Mouse (Mus musculus): Measurements from ENCODE around the gene Pard6b. TPM values are rescaled to one million over a fixed set of nuclear protein-coding genes. Genes with fewer than 3 reads are reported as not detected.

Pard6b gene
- total and polyA plus RNA-seq, 2 experiments from 2014 or later, result 3.5 to 6.5 TPM

GRCm38 (mm10) chr2:168114699-168115350, 34.0 kb downstream of the Pard6b start:
- H3K27ac ChIP-seq (ENCODE audit: low read depth), result peak overlapping the region; percentile 73
- peak; percentile 86 for TF ChIP-seq EP300 (IDR thresholded peaks at IDR 0.05; ENCODE audit: low read depth)
- peak; percentile 65 for TF ChIP-seq CTCF (IDR thresholded peaks at IDR 0.05; ENCODE audit: low read depth)
- no peak overlapping the region for H3K4me2 ChIP-seq (ENCODE audit: low read depth, low read length)
- ATAC-seq (ENCODE audit: insufficient read depth, low read depth), result peak; percentile 91
- 21% methylated on average over 17 of the region's 17 CpGs for WGBS
- H3K9ac ChIP-seq (replicated peaks; ENCODE audit: low read depth, low read length), result no peak overlapping the region; the same call in 1 of the 2 replicates
- H3K4me3 ChIP-seq (ENCODE audit: low read depth, low read length), result no peak overlapping the region
- H3K36me3 ChIP-seq (replicated peaks; ENCODE audit: control insufficient read depth, insufficient read depth, low read length), result no peaks in the 10 kb centered on the region
- peaks cover 12% of the 10 kb centered on the region; the same call in 1 of the 2 replicates for H3K27me3 ChIP-seq (ENCODE audit: control insufficient read depth, insufficient read depth, low read length)
- peak; percentile 93 for DNase-seq (ENCODE audit: low spot score)
- no peaks in the 10 kb centered on the region for H3K9me3 ChIP-seq (replicated peaks; ENCODE audit: control insufficient read depth, low read length)
- H3K4me1 ChIP-seq (ENCODE audit: control insufficient read depth, insufficient read depth), result 0 out of 2 replicates have a peak, but pooled peaks cover 9% of the 10 kb centered on the region

- 0 out of 2 replicates have a peak, but pooled peaks cover 9% of the 10 kb centered on the region for H3K4me1 ChIP-seq (ENCODE audit: control insufficient read depth, insufficient read depth)
- no peaks in the 10 kb centered on the region for H3K36me3 ChIP-seq (replicated peaks; ENCODE audit: control insufficient read depth, insufficient read depth, low read length)
- H3K9ac ChIP-seq (replicated peaks; ENCODE audit: low read depth, low read length), result no peak overlapping the region
- TF ChIP-seq EP300 (IDR thresholded peaks at IDR 0.05; ENCODE audit: low read depth) (no peak), CTCF (IDR thresholded peaks at IDR 0.05; ENCODE audit: low read depth) (no peak)
- no peak for DNase-seq (ENCODE audit: low spot score)
- H3K9me3 ChIP-seq (replicated peaks; ENCODE audit: control insufficient read depth, low read length), result no peaks in the 10 kb centered on the region
- no peak for ATAC-seq (ENCODE audit: insufficient read depth, low read depth)
- H3K4me2 ChIP-seq (ENCODE audit: low read depth, low read length), result no peak overlapping the region
- no peak overlapping the region for H3K4me3 ChIP-seq (ENCODE audit: low read depth, low read length)
- 89% methylated on average over 3 of the region's 3 CpGs for WGBS
- no peak overlapping the region for H3K27ac ChIP-seq (ENCODE audit: low read depth)
- H3K27me3 ChIP-seq (ENCODE audit: control insufficient read depth, insufficient read depth, low read length), result peaks cover 12% of the 10 kb centered on the region; the same call in 1 of the 2 replicates
These were observed 35.0 kb downstream of the Pard6b start for GRCm38 (mm10) chr2:168115826-168116225.

GRCm38 (mm10) chr2:168117147-168117546, 36.3 kb downstream of the Pard6b start:
- peak; percentile 52 for DNase-seq (ENCODE audit: low spot score)

GRCm38 (mm10) chr2:168117553-168117952, 36.7 kb downstream of the Pard6b start:
- TF ChIP-seq CTCF (IDR thresholded peaks at IDR 0.05; ENCODE audit: low read depth) (no peak), EP300 (IDR thresholded peaks at IDR 0.05; ENCODE audit: low read depth) (no peak)
- H3K4me2 ChIP-seq (ENCODE audit: low read depth, low read length), result peak overlapping the region; percentile 51
- 6% methylated on average over 13 of the region's 13 CpGs for WGBS
- peaks cover 12% of the 10 kb centered on the region; the same call in 1 of the 2 replicates for H3K27me3 ChIP-seq (ENCODE audit: control insufficient read depth, insufficient read depth, low read length)
- no peaks in the 10 kb centered on the region for H3K9me3 ChIP-seq (replicated peaks; ENCODE audit: control insufficient read depth, low read length)
- H3K9ac ChIP-seq (replicated peaks; ENCODE audit: low read depth, low read length), result no peak overlapping the region
- ATAC-seq (ENCODE audit: insufficient read depth, low read depth) (no peak), DNase-seq (ENCODE audit: low spot score) (no peak)
- H3K27ac ChIP-seq (ENCODE audit: low read depth), result no peak overlapping the region
- H3K4me1 ChIP-seq (ENCODE audit: control insufficient read depth, insufficient read depth), result 0 out of 2 replicates have a peak, but pooled peaks cover 9% of the 10 kb centered on the region
- no peaks in the 10 kb centered on the region for H3K36me3 ChIP-seq (replicated peaks; ENCODE audit: control insufficient read depth, insufficient read depth, low read length)
- H3K4me3 ChIP-seq (ENCODE audit: low read depth, low read length), result peak overlapping the region; percentile 28

More at GRCm38 (mm10) chr2:168117147-168117546, 36.3 kb downstream of the Pard6b start:
- H3K9ac ChIP-seq (replicated peaks; ENCODE audit: low read depth, low read length), result no peak overlapping the region
- no peak overlapping the region for H3K27ac ChIP-seq (ENCODE audit: low read depth)
- TF ChIP-seq EP300 (IDR thresholded peaks at IDR 0.05; ENCODE audit: low read depth) (no peak), CTCF (IDR thresholded peaks at IDR 0.05; ENCODE audit: low read depth) (peak; percentile 45)
- peak overlapping the region; percentile 28 for H3K4me3 ChIP-seq (ENCODE audit: low read depth, low read length)
- H3K9me3 ChIP-seq (replicated peaks; ENCODE audit: control insufficient read depth, low read length), result no peaks in the 10 kb centered on the region
- no peaks in the 10 kb centered on the region for H3K36me3 ChIP-seq (replicated peaks; ENCODE audit: control insufficient read depth, insufficient read depth, low read length)
- H3K4me2 ChIP-seq (ENCODE audit: low read depth, low read length), result peak overlapping the region; percentile 51
- H3K27me3 ChIP-seq (ENCODE audit: control insufficient read depth, insufficient read depth, low read length), result peaks cover 12% of the 10 kb centered on the region; the same call in 1 of the 2 replicates
- H3K4me1 ChIP-seq (ENCODE audit: control insufficient read depth, insufficient read depth), result 0 out of 2 replicates have a peak, but pooled peaks cover 9% of the 10 kb centered on the region
- peak; percentile 24; the same call in 1 of the 2 replicates for ATAC-seq (ENCODE audit: insufficient read depth, low read depth)
- WGBS, result 1% methylated on average over 37 of the region's 37 CpGs

- peaks cover 12% of the 10 kb centered on the region; the same call in 1 of the 2 replicates for H3K27me3 ChIP-seq (ENCODE audit: control insufficient read depth, insufficient read depth, low read length)
- no peak overlapping the region for H3K4me3 ChIP-seq (ENCODE audit: low read depth, low read length)
- TF ChIP-seq EP300 (IDR thresholded peaks at IDR 0.05; ENCODE audit: low read depth) (no peak), CTCF (IDR thresholded peaks at IDR 0.05; ENCODE audit: low read depth) (no peak)
- 48% methylated on average over 16 of the region's 16 CpGs for WGBS
- no peak overlapping the region for H3K27ac ChIP-seq (ENCODE audit: low read depth)
- H3K9me3 ChIP-seq (replicated peaks; ENCODE audit: control insufficient read depth, low read length), result no peaks in the 10 kb centered on the region
- no peak for DNase-seq (ENCODE audit: low spot score)
- ATAC-seq (ENCODE audit: insufficient read depth, low read depth), result no peak
- no peak overlapping the region for H3K9ac ChIP-seq (replicated peaks; ENCODE audit: low read depth, low read length)
- no peaks in the 10 kb centered on the region for H3K36me3 ChIP-seq (replicated peaks; ENCODE audit: control insufficient read depth, insufficient read depth, low read length)
- 0 out of 2 replicates have a peak, but pooled peaks cover 9% of the 10 kb centered on the region for H3K4me1 ChIP-seq (ENCODE audit: control insufficient read depth, insufficient read depth)
- H3K4me2 ChIP-seq (ENCODE audit: low read depth, low read length), result peak overlapping the region; percentile 51; the same call in 1 of the 2 replicates
These were observed 37.2 kb downstream of the Pard6b start for GRCm38 (mm10) chr2:168117967-168118366.
